Mouse (Mus musculus) hindbrain, embryonic 11.5 days (tissue): ENCODE measurements around the gene Amn. TPM values are rescaled to one million over a fixed set of nuclear protein-coding genes. Genes with fewer than 3 reads are reported as not detected.

Experiments
- ATAC-seq: fragments of 200-750 bp; cut with Nextera tagmentation; 2 replicates; pipeline ENCODE4 v1.8.0; 2017; ENCODE audit warnings: mild to moderate bottlenecking, moderate TSS enrichment, moderate library complexity; ENCODE audit not compliant: low FRiP score
- DNase-seq: peaks from one replicate; pipeline ENCODE4 v3.0.0-alpha.2; 2015; ENCODE audit warnings: low spot score
- H3K27ac ChIP-seq: fragments of 300-500 bp; sonication (generic); 2 replicates; pipeline ENCODE4 v1.5.1; 2014; ENCODE audit warnings: mild to moderate bottlenecking, low read depth, low read length
- H3K27me3 ChIP-seq: fragments of 300-500 bp; sonication (generic); 2 replicates; pipeline ENCODE4 v1.6.1; 2014; ENCODE audit warnings: mild to moderate bottlenecking, low read length, moderate library complexity, mixed read lengths; ENCODE audit not compliant: control insufficient read depth, insufficient read depth
- H3K36me3 ChIP-seq: fragments of 300-500 bp; sonication (generic); 2 replicates; pipeline ENCODE4 v1.6.1; 2014; ENCODE audit warnings: mild to moderate bottlenecking, low read length, moderate library complexity, mixed read lengths; ENCODE audit not compliant: control insufficient read depth, insufficient read depth
- H3K4me1 ChIP-seq: fragments of 300-500 bp; sonication (generic); replicated peaks from 2 replicates; pipeline ENCODE4 v1.6.1; 2014; ENCODE audit warnings: low read length, mixed read lengths; ENCODE audit not compliant: control insufficient read depth, insufficient read depth
- H3K4me2 ChIP-seq: fragments of 300-500 bp; sonication (generic); replicated peaks from 2 replicates; pipeline ENCODE4 v1.6.1; 2014; ENCODE audit warnings: mild to moderate bottlenecking, low read depth, low read length
- H3K4me3 ChIP-seq: fragments of 300-500 bp; sonication (generic); 2 replicates; pipeline ENCODE4 v1.5.1; 2014; ENCODE audit warnings: low read depth, low read length
- H3K9ac ChIP-seq: fragments of 300-500 bp; sonication (generic); 2 replicates; pipeline ENCODE4 v1.6.1; 2014; ENCODE audit warnings: low read depth, low read length
- H3K9me3 ChIP-seq: fragments of 300-500 bp; sonication (generic); 2 replicates; pipeline ENCODE4 v1.6.1; 2016; ENCODE audit warnings: low read length; ENCODE audit not compliant: control insufficient read depth
- WGBS: fragments of 180-500 bp; shearing (Covaris S2); extraction: QIAGEN DNeasy Blood & Tissue Kit; methylation state at CpG from one replicate; pipeline ENCODE4 v1.1.7; 2014; 5-methylcytosine and 5-hydroxymethylcytosine counted together
- polyA plus RNA-seq: library from polyadenylated mRNA; unstranded; fragments of >200 nt; fragmentation: Nextera tagmentation; extraction: Ambion mirVana; gene quantifications from 2 replicates; pipeline ENCODE4 v1.2.1, GENCODE M21; 2014

Gene Amn
- polyA plus RNA-seq, result 0.76 TPM in 1 of 2 replicates, not detected in the other

GRCm38 (mm10) chr12:111270629-111271277, at the start of gene Amn:
Amn (plus strand) TSS chr12:111271095.
- DNase-seq, result no peak
- H3K4me3 ChIP-seq, result 0 out of 2 replicates have a peak within 1 kb of the TSS, but pooled peaks have one; percentile 2

DNA sequence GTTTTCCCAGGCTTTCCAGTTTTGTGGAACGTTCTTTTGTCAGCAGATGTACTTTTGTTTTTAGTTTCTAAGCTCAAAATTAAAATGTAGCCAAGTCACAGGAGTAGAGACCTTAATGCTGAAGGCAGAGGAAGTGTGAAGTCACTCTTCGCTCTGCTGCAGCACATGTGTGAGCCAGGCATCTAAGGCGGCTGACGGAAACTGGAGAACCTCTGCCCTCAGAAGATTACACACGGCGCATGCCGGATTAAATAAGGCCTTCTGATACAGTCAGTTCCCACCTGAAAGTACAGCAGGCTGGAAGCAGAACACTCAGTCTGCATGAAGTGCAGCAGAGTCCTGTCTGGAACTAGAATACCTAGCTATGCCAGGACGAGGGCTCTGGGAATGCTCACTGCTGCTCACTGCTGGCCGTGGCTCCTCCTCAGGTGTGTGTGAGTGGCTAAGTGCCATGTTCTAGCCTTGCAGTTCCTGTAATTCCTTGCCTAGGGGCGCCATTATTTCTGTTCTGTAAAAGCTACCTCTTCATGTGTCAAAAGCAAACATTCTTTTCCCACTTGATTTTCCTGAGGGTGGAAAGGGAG, 45.6 kb upstream of the Amn start:
- no peaks in the 10 kb centered on the region for H3K4me1 ChIP-seq
- no peak overlapping the region for H3K4me3 ChIP-seq
- ATAC-seq (no peak), DNase-seq (no peak)
- H3K36me3 ChIP-seq, result peaks cover 3% of the 10 kb centered on the region; the same call in 1 of the 2 replicates
- no peaks in the 10 kb centered on the region for H3K9me3 ChIP-seq
- H3K9ac ChIP-seq, result no peak overlapping the region
- H3K4me2 ChIP-seq, result no peak overlapping the region
- no peak overlapping the region for H3K27ac ChIP-seq
- H3K27me3 ChIP-seq, result no peaks in the 10 kb centered on the region
- 84% methylated on average over 10 of the region's 10 CpGs for WGBS

More at GRCm38 (mm10) chr12:111270629-111271277, at the start of gene Amn:
- WGBS, result 34% methylated on average over 25 of the region's 25 CpGs
- ATAC-seq, result no peak
- peaks cover 15% of the 10 kb centered on the region for H3K4me1 ChIP-seq
- no peak within 1 kb of the TSS for H3K4me2 ChIP-seq
- peaks cover 63% of the 10 kb centered on the region for H3K27me3 ChIP-seq
- H3K36me3 ChIP-seq, result no peaks in the 10 kb centered on the region
- H3K9me3 ChIP-seq, result no peaks in the 10 kb centered on the region
- H3K9ac ChIP-seq, result no peak within 1 kb of the TSS
- no peak within 1 kb of the TSS for H3K27ac ChIP-seq

DNA sequence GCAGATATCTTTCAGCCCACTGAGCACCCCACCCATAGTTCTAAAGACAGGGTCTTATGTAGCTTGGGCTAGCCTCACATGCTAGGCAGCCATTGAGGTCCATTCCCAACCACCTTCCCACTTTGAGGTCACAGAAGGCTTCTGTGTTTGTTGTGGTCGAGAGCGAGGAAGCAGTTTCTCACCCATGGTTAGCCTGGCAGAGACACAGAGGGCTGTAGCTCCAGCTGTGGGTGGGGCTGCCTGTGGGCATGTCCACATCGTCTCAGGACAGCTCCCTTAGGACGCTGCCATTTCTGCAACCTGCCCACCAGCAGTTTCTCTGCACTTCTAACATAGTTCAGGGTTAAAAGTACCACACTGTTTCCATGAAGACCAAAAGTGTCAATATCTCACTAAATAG, 43.5 kb upstream of the Amn start:
- no peaks in the 10 kb centered on the region; the same call in 1 of the 2 replicates for H3K36me3 ChIP-seq
- H3K9me3 ChIP-seq, result no peaks in the 10 kb centered on the region
- H3K27ac ChIP-seq, result no peak overlapping the region
- H3K4me1 ChIP-seq, result no peaks in the 10 kb centered on the region
- H3K4me3 ChIP-seq, result no peak overlapping the region
- 85% methylated on average over 4 of the region's 4 CpGs for WGBS
- no peak overlapping the region for H3K9ac ChIP-seq
- H3K4me2 ChIP-seq, result no peak overlapping the region
- no peak for DNase-seq
- no peaks in the 10 kb centered on the region for H3K27me3 ChIP-seq
- no peak for ATAC-seq

DNA sequence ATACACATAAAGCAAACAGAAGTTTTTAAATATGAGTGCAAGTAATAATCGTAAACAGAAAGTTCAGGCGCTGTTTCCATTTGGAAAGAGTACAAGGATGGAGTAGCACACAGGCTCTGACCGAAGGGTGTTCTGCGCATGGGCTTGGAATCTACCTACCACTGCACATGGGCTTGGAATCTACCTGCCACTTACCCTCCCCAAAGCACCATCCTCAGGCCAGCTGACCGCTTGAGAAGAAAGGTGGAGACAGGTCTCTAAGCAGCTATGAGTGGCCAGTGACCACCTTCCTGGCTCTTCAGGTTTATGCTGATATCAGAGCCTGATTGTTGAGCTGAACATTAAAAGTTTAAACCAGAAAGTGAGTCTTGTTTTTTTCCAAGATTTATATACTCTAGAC, 42.4 kb upstream of the Amn start:
- no peak for ATAC-seq
- no peak for DNase-seq
- H3K9ac ChIP-seq, result no peak overlapping the region
- H3K27ac ChIP-seq, result no peak overlapping the region
- H3K4me3 ChIP-seq, result no peak overlapping the region
- 97% methylated on average over 5 of the region's 5 CpGs for WGBS
- H3K4me1 ChIP-seq, result no peaks in the 10 kb centered on the region
- no peaks in the 10 kb centered on the region for H3K27me3 ChIP-seq
- H3K9me3 ChIP-seq, result no peaks in the 10 kb centered on the region
- no peak overlapping the region for H3K4me2 ChIP-seq
- no peaks in the 10 kb centered on the region for H3K36me3 ChIP-seq

- no peaks in the 10 kb centered on the region for H3K36me3 ChIP-seq
- no peak overlapping the region for H3K27ac ChIP-seq
- H3K9me3 ChIP-seq, result no peaks in the 10 kb centered on the region
- no peak for DNase-seq
- no peaks in the 10 kb centered on the region for H3K27me3 ChIP-seq
- no peaks in the 10 kb centered on the region for H3K4me1 ChIP-seq
- no peak overlapping the region for H3K9ac ChIP-seq
- 95% methylated on average over 2 of the region's 2 CpGs for WGBS
- H3K4me2 ChIP-seq, result no peak overlapping the region
- no peak overlapping the region for H3K4me3 ChIP-seq
- ATAC-seq, result no peak
Measured at GRCm38 (mm10) chr12:111230793-111231192, 40.1 kb upstream of the Amn start.

- no peak overlapping the region for H3K27ac ChIP-seq
- no peaks in the 10 kb centered on the region for H3K36me3 ChIP-seq
- H3K27me3 ChIP-seq, result no peaks in the 10 kb centered on the region
- no peak for ATAC-seq
- H3K4me3 ChIP-seq, result no peak overlapping the region
- 93% methylated on average over 4 of the region's 4 CpGs for WGBS
- no peak overlapping the region for H3K4me2 ChIP-seq
- no peak overlapping the region for H3K9ac ChIP-seq
- H3K9me3 ChIP-seq, result no peaks in the 10 kb centered on the region
- no peak for DNase-seq
- no peaks in the 10 kb centered on the region for H3K4me1 ChIP-seq
Measured at GRCm38 (mm10) chr12:111233798-111234197, 37.1 kb upstream of the Amn start.

DNA sequence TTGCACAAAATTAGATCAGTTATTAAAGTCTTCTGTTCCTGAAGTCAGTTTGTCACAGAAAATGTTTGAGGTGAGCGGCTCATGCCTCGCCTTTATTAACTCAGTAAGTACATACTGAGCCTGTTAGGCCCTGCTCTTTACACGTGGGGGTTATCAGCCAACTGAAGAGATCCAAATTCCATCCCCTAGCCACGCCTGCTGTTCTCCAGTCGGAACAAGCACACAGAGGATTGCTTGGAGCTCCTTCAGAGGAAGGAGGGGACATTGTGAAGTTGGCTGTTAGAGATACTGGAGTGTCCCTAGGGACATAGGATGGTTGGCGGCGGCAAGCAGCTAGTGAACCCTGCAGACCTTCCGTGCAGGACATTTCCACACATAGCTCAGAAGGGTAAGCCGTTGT, 36.5 kb upstream of the Amn start:
- WGBS, result 81% methylated on average over 9 of the region's 9 CpGs
- no peak for DNase-seq
- Histone ChIP-seq H3K4me1 (no peaks in the 10 kb centered on the region), H3K4me2 (no peak overlapping the region), H3K4me3 (no peak overlapping the region), H3K27me3 (no peaks in the 10 kb centered on the region), H3K27ac (no peak overlapping the region), H3K9me3 (no peaks in the 10 kb centered on the region), H3K9ac (no peak overlapping the region), H3K36me3 (no peaks in the 10 kb centered on the region)
- ATAC-seq, result no peak

GRCm38 (mm10) chr12:111235631-111236030, 35.3 kb upstream of the Amn start:
- no peaks in the 10 kb centered on the region for H3K9me3 ChIP-seq
- WGBS, result 91% methylated on average over 6 of the region's 6 CpGs
- no peaks in the 10 kb centered on the region for H3K4me1 ChIP-seq
- no peak overlapping the region for H3K4me3 ChIP-seq
- H3K4me2 ChIP-seq, result no peak overlapping the region
- no peak overlapping the region for H3K9ac ChIP-seq
- DNase-seq (no peak), ATAC-seq (no peak)
- H3K27ac ChIP-seq, result no peak overlapping the region
- H3K27me3 ChIP-seq, result no peaks in the 10 kb centered on the region
- no peaks in the 10 kb centered on the region for H3K36me3 ChIP-seq

DNA sequence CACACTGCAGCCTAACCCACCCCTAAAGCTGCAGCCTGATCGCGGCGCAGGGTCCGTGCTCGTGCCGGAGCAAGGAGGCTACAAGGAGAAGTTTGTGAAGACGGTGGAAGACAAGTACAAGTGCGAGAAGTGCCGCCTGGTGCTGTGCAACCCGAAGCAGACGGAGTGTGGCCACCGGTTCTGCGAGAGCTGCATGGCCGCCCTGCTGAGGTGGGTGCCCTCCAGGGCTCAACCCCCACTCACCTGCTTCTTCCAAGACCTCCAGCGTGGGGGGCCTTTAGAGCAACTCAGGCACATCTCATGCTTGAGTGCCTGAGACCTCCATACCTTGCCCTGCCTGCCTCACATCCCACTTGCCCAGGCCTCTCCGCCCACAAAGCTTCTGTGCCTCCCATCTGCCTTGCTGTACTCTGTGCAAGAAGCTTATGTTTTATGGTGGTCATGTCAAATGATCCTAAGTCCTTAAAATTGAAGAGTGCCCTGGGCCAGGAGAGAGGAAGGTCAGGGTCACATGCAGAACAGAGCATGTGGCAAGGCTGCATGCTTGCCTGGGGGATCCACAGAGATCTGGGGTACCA, 33.2 kb upstream of the Amn start:
- Histone ChIP-seq H3K4me2 (no peak overlapping the region), H3K36me3 (no peaks in the 10 kb centered on the region), H3K4me1 (no peaks in the 10 kb centered on the region), H3K4me3 (no peak overlapping the region), H3K27me3 (no peaks in the 10 kb centered on the region), H3K9ac (no peak overlapping the region), H3K27ac (no peak overlapping the region), H3K9me3 (no peaks in the 10 kb centered on the region)
- ATAC-seq, result no peak
- DNase-seq, result no peak
- 98% methylated on average over 16 of the region's 16 CpGs for WGBS
